Mouse (Mus musculus): Measurements from ENCODE around the gene Nxpe3. TPM values are rescaled to one million over a fixed set of nuclear protein-coding genes. Genes with fewer than 3 reads are reported as not detected.

The Nxpe3 gene
- polyA plus RNA-seq, 1 experiment from 2014 or later, result 0.51 TPM

DNA sequence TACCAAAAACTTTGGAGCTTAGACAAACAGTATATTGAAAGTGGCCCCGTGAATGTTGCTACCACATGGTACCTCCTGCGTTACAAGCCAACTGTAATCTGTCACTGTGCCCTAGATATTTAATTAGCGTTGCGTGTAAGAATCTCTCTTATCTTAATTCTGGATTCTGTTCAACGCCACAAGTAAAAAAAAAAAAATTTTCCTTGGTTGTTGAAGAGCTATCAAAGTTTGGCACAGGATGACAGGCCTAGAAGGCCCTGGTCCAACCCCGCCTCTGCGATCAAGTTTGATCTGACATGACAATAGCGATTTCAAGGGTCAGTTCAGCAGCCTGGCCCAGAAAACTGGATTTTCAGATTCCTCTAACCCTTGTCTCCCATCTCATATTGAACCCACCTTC is 62.5 kb downstream of the Nxpe3 start:
- no peak for ATAC-seq (ENCODE audit: low read depth)
- no peak overlapping the region for H3K27ac ChIP-seq
- H3K4me1 ChIP-seq (replicated peaks), result peaks cover 9% of the 10 kb centered on the region
- H3K9me3 ChIP-seq (replicated peaks), result no peaks in the 10 kb centered on the region
- WGBS (ENCODE audit: insufficient replicate concordance), result 75% methylated on average over 8 of the region's 8 CpGs
- no peaks in the 10 kb centered on the region for H3K36me3 ChIP-seq
- H3K27me3 ChIP-seq, result no peaks in the 10 kb centered on the region
- H3K9ac ChIP-seq, result no peak overlapping the region
- no peak overlapping the region for H3K4me3 ChIP-seq (replicated peaks)
- no peak for DNase-seq
- no peak overlapping the region for H3K4me2 ChIP-seq

DNA sequence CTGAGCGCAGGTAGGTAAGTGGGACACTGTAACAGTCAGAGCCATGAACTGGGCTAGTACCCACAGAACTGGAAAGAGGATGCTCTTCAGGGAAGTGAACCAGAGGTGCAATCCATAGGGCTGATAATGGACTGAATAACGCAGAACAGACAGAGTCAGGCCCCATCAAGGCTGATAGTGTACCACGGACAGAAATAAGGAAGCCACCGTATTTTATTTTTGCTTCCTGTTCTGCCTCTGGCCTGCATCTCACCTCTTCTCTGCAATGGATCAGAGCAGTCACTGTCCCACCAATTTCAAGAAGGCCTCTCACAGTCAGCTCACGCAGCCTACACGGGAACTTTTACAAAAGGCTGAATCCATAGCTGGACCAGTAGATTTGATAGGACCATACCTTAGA is 63.0 kb downstream of the Nxpe3 start:
- Histone ChIP-seq H3K27ac (no peak overlapping the region), H3K4me3 (replicated peaks) (no peak overlapping the region), H3K9ac (no peak overlapping the region), H3K4me1 (replicated peaks) (peaks cover 8% of the 10 kb centered on the region; the same call in 1 of the 2 replicates), H3K27me3 (no peaks in the 10 kb centered on the region), H3K9me3 (replicated peaks) (no peaks in the 10 kb centered on the region), H3K4me2 (no peak overlapping the region), H3K36me3 (no peaks in the 10 kb centered on the region)
- ATAC-seq (ENCODE audit: low read depth) (no peak), DNase-seq (no peak)
- WGBS (ENCODE audit: insufficient replicate concordance), result 63% methylated on average over 6 of the region's 6 CpGs

DNA sequence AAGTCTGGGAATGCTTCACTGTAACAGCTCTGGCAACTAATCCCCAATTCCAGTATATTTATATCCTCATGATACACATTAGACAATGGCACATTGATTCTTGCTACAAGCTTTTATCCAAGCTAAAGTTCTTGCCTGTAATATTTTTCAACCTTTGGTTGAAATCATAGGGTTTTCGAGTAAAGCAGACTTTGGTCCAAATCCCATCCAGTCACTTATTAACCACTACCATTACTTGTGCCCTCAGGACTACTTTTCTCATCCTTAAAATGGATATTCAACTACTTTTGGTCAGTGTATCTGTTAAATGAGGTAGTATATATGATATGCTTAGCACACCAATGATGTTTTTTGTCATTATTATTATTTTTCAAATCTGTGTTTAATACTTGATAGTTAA is 63.6 kb downstream of the Nxpe3 start:
- H3K4me3 ChIP-seq (replicated peaks), result no peak overlapping the region
- DNase-seq, result no peak
- H3K9ac ChIP-seq, result no peak overlapping the region
- H3K27ac ChIP-seq, result no peak overlapping the region
- no peak overlapping the region for H3K4me2 ChIP-seq
- 70% methylated on average over 1 of the region's 1 CpGs for WGBS (ENCODE audit: insufficient replicate concordance)
- no peaks in the 10 kb centered on the region for H3K36me3 ChIP-seq
- ATAC-seq (ENCODE audit: low read depth), result no peak
- no peaks in the 10 kb centered on the region for H3K27me3 ChIP-seq
- H3K9me3 ChIP-seq (replicated peaks), result no peaks in the 10 kb centered on the region
- H3K4me1 ChIP-seq (replicated peaks), result peaks cover 7% of the 10 kb centered on the region; the same call in 1 of the 2 replicates

DNA sequence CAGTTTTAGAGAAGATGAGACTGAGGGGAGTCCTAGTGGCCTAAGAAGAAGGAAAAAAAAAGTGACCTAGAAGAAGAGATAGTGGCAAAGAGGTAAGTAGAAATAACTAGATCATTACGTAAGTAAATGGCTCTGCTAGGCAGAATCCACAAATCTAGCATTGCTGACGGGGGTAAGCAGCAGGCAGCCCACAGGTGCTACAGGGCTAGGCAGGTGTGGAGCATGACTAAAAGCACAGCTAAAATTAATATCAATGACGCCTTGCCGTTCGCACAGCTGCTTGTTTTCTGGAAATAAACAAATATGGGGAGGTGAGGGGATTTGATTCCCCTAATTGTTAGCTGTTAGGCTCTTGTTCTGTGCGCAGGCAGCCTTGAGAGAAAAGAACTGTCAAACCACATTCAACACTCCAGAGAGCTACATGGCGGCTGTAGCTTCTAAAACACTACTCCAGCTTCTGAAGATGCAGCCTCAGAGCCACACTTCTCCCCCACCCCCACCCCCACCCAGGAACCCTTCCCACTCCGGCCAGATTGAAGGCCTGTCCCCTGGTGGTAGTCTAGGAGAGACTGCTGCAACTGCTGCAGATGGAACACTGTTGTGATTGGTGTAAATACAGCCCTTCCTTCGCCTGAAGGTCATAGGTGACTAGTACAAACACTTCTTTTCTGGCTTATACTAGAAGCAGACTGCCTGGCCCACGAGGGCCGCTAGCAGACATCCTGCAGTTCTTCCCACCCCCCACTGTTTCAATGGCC is 71.5 kb downstream of the Nxpe3 start:
- H3K4me3 ChIP-seq (replicated peaks), result no peak overlapping the region
- ATAC-seq (ENCODE audit: low read depth) (no peak), DNase-seq (no peak)
- peak overlapping the region; percentile 97 for H3K4me2 ChIP-seq
- peaks cover 18% of the 10 kb centered on the region; the same call in 1 of the 2 replicates for H3K4me1 ChIP-seq (replicated peaks)
- H3K36me3 ChIP-seq, result 0 out of 2 replicates have a peak, but pooled peaks cover 3% of the 10 kb centered on the region
- H3K9me3 ChIP-seq (replicated peaks), result no peaks in the 10 kb centered on the region
- peaks cover 23% of the 10 kb centered on the region for H3K27me3 ChIP-seq
- H3K27ac ChIP-seq, result peak overlapping the region; percentile 37
- 62% methylated on average over 11 of the region's 11 CpGs for WGBS (ENCODE audit: insufficient replicate concordance)
- H3K9ac ChIP-seq, result no peak overlapping the region

DNA sequence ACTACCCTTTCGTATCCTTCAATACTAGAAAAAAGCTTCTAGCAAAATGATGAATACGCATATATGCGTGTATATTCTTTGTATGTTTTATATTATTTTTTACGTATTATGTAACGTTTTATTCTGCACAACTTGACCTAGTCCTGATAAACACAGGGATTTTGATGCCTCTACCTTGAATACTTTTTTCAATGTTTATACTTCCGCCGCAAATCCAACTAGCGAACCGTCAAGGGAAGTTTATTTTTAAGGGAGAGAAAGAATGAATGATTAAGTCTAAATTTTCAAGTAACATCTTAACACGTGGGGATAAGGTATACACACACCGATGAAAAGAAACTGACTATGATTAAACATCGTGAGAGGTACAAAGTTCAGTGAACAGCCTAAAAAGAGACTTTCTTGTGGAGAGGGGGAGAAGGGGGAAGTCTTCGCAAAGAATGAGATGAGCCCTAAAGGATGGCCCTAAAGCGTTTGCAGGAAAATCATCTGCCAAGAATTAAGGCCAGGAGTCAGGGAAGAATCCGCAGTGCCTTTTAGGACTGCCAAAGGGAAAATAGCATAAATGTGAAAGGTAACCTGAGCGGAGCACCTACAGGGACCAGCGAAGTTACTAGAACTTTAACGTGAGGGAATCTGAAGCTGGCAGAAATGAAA is 72.2 kb downstream of the Nxpe3 start:
- H3K27me3 ChIP-seq, result peaks cover 23% of the 10 kb centered on the region
- no peaks in the 10 kb centered on the region for H3K9me3 ChIP-seq (replicated peaks)
- no peak for ATAC-seq (ENCODE audit: low read depth)
- DNase-seq, result no peak
- peak overlapping the region; percentile 37 for H3K27ac ChIP-seq
- peak overlapping the region; percentile 97 for H3K4me2 ChIP-seq
- H3K4me3 ChIP-seq (replicated peaks), result peak overlapping the region; percentile 79
- peaks cover 10% of the 10 kb centered on the region for H3K36me3 ChIP-seq
- H3K9ac ChIP-seq, result peak overlapping the region; percentile 80; the same call in 1 of the 2 replicates
- WGBS (ENCODE audit: insufficient replicate concordance), result 44% methylated on average over 18 of the region's 18 CpGs
- peaks cover 18% of the 10 kb centered on the region; the same call in 1 of the 2 replicates for H3K4me1 ChIP-seq (replicated peaks)

- WGBS (ENCODE audit: insufficient replicate concordance), result under 1% methylated on average over 67 of the region's 67 CpGs
- DNase-seq (peak; percentile 85), ATAC-seq (ENCODE audit: low read depth) (peak; percentile 95)
- peaks cover 23% of the 10 kb centered on the region for H3K27me3 ChIP-seq
- H3K27ac ChIP-seq, result peak overlapping the region; percentile 83
- peaks cover 18% of the 10 kb centered on the region; the same call in 1 of the 2 replicates for H3K4me1 ChIP-seq (replicated peaks)
- peak overlapping the region; percentile 79 for H3K4me3 ChIP-seq (replicated peaks)
- H3K9me3 ChIP-seq (replicated peaks), result no peaks in the 10 kb centered on the region
- H3K9ac ChIP-seq, result peak overlapping the region; percentile 80
- peaks cover 14% of the 10 kb centered on the region for H3K36me3 ChIP-seq
- peak overlapping the region; percentile 97 for H3K4me2 ChIP-seq
These were observed 72.9 kb downstream of the Nxpe3 start for GRCm38 (mm10) chr16:55821997-55822740.

GRCm38 (mm10) chr16:55821571-55821981 is 73.5 kb downstream of the Nxpe3 start:
- no peaks in the 10 kb centered on the region for H3K9me3 ChIP-seq (replicated peaks)
- DNase-seq (no peak), ATAC-seq (ENCODE audit: low read depth) (no peak; the same call in 1 of the 2 replicates)
- peaks cover 16% of the 10 kb centered on the region for H3K36me3 ChIP-seq
- under 1% methylated on average over 40 of the region's 40 CpGs for WGBS (ENCODE audit: insufficient replicate concordance)
- H3K4me1 ChIP-seq (replicated peaks), result peaks cover 18% of the 10 kb centered on the region; the same call in 1 of the 2 replicates
- H3K27ac ChIP-seq, result peak overlapping the region; percentile 50; the same call in 1 of the 2 replicates
- peak overlapping the region; percentile 79 for H3K4me3 ChIP-seq (replicated peaks)
- peak overlapping the region; percentile 80 for H3K9ac ChIP-seq
- peak overlapping the region; percentile 97 for H3K4me2 ChIP-seq
- H3K27me3 ChIP-seq, result peaks cover 23% of the 10 kb centered on the region

GRCm38 (mm10) chr16:55820916-55821570 is 74.0 kb downstream of the Nxpe3 start:
- Histone ChIP-seq H3K27ac (peak overlapping the region; percentile 50; the same call in 1 of the 2 replicates), H3K4me2 (peak overlapping the region; percentile 97), H3K4me3 (replicated peaks) (peak overlapping the region; percentile 79), H3K9me3 (replicated peaks) (no peaks in the 10 kb centered on the region), H3K27me3 (peaks cover 23% of the 10 kb centered on the region), H3K9ac (peak overlapping the region; percentile 80), H3K36me3 (peaks cover 22% of the 10 kb centered on the region), H3K4me1 (replicated peaks) (peaks cover 18% of the 10 kb centered on the region; the same call in 1 of the 2 replicates)
- ATAC-seq (ENCODE audit: low read depth) (no peak), DNase-seq (no peak)
- WGBS (ENCODE audit: insufficient replicate concordance), result 5% methylated on average over 20 of the region's 20 CpGs

GRCm38 (mm10) chr16:55820161-55820915 is 74.7 kb downstream of the Nxpe3 start:
- Histone ChIP-seq H3K4me1 (replicated peaks) (peaks cover 18% of the 10 kb centered on the region; the same call in 1 of the 2 replicates), H3K27ac (no peak overlapping the region), H3K9ac (peak overlapping the region; percentile 80), H3K27me3 (peaks cover 23% of the 10 kb centered on the region), H3K36me3 (peaks cover 29% of the 10 kb centered on the region), H3K9me3 (replicated peaks) (no peaks in the 10 kb centered on the region), H3K4me2 (peak overlapping the region; percentile 97), H3K4me3 (replicated peaks) (peak overlapping the region; percentile 79)
- WGBS (ENCODE audit: insufficient replicate concordance), result 39% methylated on average over 13 of the region's 13 CpGs
- ATAC-seq (ENCODE audit: low read depth), result no peak
- DNase-seq, result no peak

DNA sequence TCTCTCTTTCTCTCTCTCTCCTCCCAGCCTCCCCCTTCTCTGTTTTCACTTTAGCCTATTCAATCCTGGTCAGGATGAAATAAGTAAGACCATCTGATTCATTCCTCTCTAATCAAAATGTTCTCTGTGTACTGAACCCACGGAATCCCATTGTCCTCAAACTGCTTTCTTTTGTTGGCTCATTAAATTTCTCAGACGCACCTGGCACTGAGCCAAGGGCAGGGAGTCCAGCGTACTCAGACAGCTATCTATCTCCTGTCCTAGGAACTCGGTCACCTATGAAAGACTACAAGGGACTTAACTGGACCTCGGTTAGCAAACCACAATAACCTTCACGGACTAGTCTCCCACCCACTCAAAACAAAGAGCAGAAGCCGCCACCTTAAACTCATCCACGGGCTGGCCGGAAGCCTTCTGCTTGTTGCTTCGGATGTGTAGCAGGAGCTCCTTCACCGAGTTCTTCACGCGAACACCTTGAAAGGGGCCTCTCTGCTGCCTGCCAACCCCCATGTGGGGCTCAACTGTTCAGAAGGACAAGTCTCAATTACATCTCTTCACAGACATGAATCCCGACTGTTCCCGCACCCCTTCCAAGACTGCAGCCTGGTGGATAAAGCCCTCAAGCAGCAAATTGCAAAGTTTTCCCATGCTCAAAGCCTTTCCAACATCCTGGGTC is 75.8 kb downstream of the Nxpe3 start:
- WGBS (ENCODE audit: insufficient replicate concordance), result 74% methylated on average over 15 of the region's 15 CpGs
- no peak for DNase-seq
- Histone ChIP-seq H3K4me1 (replicated peaks) (peaks cover 18% of the 10 kb centered on the region; the same call in 1 of the 2 replicates), H3K9me3 (replicated peaks) (no peaks in the 10 kb centered on the region), H3K27me3 (peaks cover 23% of the 10 kb centered on the region), H3K36me3 (peaks cover 39% of the 10 kb centered on the region), H3K27ac (no peak overlapping the region), H3K9ac (peak overlapping the region; percentile 30), H3K4me3 (replicated peaks) (peak overlapping the region; percentile 79), H3K4me2 (peak overlapping the region; percentile 97)
- ATAC-seq (ENCODE audit: low read depth), result no peak

Data from liver, embryonic 13.5 days (tissue).